Mouse (Mus musculus) adrenal gland, adult 2 months (tissue): ENCODE data around the gene Acsl6. TPM values are rescaled to one million over a fixed set of nuclear protein-coding genes. Genes with fewer than 3 reads are reported as not detected.

ENCODE experiments used
- DNase-seq: peaks from one replicate; pipeline ENCODE4 v3.0.0; 2021
- polyA plus RNA-seq: library from polyadenylated mRNA; depleted of rRNA; stranded (reverse); fragments of >200 nt; gene quantifications from 2 replicates; pipeline ENCODE4 v1.2.3, GENCODE M21; 2012
- total RNA-seq, 2 experiments: library from RNA; stranded (reverse); gene quantifications; 2 replicates each; pipeline ENCODE4 v1.2.3; 2021

Gene Acsl6
- total and polyA plus RNA-seq, 3 experiments, result 1.9 to 5.2 (median 4.9) TPM

DNA sequence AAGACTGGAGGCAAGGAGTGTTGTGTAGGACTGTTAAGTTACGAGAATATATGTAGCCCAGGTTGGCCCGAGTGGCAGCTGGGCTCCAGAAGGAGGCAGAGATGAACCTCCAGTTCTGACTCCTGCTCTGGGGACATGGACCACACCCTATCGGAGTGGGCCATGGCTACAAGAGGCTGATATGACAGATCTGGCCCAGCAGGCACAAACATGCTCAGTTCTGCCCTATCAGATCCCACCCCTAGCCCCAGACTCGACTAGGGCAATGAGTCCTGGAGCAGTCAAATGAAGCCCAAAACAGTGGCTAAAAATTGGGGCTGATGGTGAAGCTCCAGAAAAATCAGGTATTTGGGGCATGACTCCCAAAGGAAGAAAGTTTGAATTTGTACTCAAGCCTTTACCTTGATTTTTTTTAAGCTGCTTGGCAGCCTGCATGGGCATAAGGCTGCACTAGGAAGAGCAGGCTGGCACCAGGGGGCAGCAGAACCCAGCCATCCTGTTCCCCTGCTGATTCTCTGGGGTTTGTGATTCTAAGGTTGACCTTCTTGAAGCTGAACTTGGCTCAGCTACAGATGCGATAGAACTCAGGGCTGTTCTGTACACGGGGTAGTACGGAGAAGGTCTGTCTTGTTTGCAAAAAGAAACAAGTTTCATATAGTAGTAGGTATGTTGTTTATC lies 3.7 kb downstream of the Acsl6 start:
- DNase-seq, result peak; percentile 83

DNA sequence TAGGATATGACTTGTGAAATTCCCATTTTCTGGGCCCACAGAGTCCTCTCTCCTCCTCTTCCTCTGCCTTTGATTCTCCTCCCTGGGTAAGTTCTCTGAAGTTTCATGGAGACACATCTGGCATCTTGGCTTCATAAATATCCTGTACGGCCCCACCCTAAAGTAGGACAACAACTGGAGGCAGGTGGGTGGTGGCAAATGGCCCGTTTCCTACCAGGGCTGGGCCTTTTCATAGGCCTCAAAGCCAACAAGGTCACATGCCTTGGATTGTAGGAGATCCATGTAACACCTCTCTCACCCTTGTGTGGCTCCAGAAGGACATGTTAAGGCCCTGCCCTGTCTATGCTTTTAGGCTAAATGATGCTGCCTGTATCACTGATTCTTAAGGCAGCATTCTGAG lies 7.0 kb downstream of the Acsl6 start:
- DNase-seq, result no peak

DNA sequence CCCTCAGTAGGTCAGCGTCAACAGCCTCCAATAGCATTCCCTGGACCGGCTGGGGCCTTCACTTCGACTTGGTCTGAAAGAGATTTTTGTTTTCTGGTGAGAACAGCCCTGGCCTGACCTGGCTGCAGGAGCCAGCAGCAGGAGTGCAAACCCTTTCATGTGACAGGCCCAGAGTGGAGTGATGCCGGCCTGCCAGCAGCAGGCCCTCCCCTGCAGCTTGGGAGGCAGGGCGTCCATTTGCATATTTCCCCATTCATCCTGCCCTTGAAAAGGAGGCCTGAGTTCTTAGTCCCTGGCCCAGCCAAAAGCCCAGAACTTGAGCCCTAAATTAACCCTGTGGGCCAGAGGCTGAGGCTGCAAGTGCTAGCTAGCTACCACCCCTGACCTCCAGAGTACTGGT lies 8.4 kb downstream of the Acsl6 start:
- DNase-seq, result peak; percentile 82

DNA sequence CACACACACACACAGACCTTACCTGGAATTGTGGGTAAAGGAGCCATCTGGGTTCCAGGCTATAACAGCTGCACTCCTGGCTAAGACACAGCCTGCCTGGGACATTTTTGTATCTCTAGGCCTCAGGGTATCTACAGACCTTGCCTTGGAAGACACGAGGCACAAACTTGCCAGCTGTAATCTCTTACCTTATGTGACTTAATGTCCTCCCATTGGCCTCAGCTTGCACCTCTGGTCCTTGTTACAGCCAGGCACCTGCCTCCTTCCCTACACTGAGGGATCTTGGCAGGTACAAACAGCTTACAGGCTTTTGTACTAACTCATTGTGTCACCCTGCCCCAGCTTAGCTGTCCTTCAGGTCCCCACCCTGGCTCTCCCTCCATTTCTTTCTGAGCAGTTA lies 9.0 kb downstream of the Acsl6 start:
- no peak for DNase-seq

DNA sequence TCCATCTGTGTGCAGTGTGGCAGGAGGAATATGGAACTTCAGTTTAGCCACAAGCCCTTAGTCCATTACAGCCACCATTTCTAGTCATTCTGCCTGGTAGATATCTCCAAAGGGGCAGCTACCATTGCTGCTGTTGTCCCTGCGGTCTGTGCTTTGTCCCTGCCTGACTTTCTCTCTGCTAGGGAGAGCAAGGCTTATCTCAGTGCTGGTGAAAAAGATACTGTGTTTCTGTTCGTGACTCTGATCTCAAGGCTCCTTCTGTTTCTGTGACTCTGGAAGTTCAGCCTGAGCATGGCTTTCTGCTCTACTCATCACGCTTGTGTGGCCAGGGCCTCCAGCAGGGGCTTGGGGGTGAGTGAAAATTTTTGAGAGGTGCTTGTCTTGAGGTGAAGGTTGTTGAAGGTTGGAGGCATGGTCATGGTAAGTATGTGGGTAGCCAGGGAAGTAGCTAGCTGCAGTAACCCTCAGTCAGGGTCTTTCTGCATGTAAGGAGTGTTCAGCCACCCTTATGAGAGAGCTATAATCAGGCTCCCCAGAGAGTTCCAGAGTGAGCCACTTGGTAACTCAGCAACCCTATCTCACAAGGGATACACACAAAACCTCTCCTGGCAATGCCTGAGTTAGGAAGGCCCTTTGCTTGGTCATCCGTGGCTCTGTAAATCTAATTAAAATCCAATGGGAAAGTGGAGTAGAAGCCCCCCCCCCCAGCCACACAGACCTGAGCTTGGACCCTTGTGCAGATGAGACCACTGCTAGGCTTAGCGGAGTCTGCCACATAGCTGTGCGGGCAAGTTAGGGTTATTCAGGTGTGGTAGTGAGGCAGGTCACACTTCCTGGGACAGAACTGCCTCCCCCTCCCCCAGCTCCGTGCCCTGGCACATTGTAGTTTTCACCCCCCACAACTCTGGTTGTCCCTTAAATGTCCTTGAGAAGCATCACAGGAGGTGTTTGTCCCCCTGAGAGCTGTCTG lies 10.1 kb downstream of the Acsl6 start:
- no peak for DNase-seq

DNA sequence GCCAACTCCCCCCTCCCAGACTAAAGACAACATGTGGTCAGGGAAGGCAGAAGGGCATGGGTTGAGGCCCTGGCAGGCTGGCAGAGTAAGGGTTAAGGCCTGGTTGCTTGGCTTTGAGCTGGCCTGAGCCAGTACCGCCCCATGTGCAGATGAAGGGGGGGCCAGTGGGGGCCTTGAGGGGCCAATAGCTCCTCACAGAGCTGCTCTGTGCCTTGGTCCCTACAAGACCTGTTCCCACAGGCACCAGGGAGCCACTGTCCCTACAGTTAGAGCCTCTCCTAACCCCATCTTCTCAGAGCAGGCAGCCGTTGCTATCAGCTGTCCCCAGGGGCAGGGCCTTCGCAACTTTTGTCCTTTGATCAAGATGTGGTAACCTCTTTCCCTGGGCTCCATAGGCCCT lies 11.1 kb downstream of the Acsl6 start:
- peak; percentile 21 for DNase-seq

DNA sequence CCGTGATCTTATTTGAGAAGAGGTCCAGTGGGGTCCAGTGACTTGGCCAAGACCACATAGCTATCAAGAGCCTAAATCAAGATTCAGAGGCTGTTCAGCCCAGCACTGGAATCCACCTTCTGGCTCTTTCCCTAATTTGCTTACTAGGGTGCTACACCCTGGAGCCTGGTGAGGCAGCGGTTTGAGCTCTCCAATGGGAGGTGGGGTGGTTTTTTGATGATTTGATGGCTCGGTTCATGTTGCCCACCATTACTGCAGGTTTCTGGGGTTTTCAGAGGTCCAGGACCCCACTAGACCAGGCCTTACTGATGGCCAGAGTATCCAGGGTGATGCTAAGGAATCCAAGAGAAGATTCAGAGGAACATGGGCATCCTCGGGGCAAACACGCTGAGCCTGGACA lies 11.7 kb downstream of the Acsl6 start:
- no peak for DNase-seq

DNA sequence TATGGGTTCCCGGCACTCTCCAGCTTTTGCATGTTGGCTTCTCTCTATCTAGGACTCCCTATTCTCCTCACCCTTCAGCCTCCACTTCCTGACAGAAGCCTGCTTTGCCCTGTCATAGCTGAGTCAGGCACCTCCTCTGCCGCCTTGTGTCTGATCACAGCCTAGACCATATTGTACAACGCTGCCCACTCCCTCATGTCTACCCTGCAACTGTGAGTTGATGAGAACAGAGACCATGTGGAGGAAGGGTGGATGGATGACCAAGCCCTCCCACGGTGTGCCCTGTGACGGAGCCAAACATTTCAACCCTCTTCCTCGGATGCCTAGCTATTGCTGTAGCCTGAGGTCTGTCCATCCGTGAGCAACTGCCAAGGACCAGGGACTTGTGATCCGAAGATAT lies 13.8 kb downstream of the Acsl6 start:
- no peak for DNase-seq

DNA sequence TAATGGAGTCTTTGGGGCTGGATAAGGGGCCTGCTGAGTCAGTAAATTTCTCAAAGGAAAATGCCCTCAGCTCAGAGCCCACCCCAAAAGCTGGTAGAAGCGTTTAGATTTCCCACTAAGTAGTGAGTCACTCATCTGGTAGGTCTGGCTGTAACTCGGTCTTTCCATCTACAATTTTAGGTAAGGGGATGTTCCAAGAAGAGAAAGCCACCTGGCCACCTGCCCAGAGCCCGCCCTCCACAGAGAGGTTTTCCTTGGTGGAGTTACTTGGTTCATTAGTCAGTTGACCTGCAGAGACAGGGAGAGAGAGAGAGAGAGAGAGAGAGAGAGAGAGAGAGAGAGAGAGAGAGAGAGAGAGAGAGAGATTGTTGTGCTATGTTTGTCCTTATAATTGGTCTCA lies 14.2 kb downstream of the Acsl6 start:
- DNase-seq, result no peak

DNA sequence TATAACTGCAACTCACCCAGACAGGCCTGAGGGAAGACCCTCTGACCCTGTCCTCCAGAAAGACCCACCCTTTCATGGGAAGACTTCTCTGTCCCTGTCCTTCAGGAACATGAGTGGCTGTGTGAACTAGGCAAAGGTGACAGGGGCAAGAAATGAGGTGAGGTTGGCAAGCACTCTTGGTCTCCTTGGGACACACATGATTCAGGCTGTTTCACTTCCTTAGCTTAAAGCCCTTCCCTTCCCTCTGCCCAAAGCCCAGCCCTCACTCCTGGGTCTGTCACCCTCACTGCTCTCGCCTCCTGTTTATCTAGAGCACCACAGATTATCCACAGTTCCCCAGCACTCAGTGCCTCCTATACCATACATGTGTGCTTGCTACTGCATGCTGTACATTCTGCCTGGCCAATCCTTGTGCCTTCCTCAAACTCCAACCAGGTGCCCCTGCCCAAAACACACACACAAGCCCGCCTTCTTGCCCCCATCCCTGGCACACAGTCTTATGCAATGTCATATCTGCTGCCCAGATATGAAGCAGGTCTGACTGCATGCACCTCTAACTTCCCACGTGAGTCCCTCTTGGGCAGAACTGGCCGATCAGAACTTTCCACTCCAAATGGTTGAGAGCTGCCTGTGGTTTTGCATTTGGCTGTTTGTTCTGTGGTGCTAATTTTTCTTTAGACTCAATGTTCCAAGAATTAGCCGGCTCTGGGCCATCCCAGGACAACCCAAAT lies 18.4 kb downstream of the Acsl6 start:
- no peak for DNase-seq

DNA sequence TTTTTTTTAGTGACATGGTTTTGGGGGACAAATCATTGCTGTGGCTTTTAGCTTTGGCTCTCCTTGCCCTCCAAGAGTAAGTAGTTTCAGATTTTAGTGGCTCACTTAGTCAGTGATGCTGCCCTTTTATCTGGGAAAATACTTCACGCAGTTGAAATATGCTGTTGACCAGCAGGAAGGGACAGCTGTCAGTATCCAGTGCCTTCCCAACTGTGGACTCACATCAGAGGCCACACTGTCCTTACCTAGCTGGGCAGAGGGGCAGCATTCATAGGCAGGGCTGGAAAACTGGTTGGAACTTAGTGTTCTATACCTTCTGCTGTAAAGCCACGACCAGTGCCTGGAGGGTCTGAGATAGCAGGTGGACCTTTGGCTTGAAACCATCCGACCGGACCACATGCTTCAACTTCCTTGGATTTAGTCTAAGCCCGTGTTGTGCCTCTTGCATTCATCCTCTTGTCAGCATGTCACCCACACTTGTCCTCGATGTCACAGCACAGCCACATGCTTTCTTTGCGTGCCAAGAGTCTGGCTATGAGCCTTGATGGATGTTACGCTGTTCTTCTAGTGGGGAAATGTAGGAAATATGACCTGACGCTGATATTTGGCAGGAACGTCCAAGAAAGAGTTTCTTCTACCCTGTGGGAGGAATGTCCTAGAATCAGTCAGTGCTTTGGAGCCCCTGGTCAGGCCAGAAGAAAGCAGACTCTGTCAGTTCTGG lies 28.0 kb downstream of the Acsl6 start:
- DNase-seq, result no peak

DNA sequence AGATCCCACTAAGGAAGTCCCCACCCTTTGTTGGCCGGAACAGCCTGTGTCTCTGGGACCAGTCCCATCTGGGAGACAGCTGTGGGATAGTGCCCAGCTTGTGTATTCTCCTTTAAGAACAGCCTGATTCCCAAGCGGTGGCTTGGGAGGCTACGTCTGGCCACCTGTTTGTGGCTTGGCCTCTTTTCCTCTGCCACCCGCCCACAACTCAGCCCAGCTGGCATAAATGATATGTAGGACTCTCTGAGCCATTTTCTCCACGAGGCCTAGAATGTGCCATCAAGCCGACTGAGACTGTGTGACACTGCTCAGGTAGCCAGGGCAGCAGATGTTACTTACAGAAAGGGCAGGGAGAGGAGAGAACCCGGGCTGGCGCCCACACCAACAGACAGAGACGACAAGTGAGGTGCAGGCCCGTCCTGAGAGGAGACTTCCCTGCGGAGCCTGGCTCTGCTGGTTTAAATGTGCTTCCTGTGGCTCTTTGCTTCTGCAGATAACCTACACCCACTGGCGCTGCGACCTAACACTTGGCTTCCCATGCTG lies 32.6 kb downstream of the Acsl6 start:
- DNase-seq, result no peak

DNA sequence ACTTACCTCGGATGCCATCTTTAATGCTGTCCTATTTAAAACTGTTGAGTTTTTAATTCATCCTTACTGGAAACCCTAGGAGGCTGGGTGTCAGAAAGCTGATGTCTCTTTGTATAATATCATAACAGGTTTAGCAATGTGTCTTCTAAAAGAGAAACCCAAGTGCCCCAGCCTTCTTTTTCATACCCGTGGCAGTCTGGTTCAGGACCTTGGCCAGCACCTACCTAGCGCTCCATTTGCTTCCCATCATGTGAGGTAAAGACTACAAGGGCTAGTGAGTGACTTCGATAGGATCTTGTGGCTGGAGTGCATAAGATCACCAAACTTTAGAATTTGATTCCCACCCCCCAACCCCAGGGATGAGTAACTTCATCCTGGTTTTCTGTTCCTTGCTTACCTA lies 40.1 kb downstream of the Acsl6 start:
- no peak for DNase-seq

DNA sequence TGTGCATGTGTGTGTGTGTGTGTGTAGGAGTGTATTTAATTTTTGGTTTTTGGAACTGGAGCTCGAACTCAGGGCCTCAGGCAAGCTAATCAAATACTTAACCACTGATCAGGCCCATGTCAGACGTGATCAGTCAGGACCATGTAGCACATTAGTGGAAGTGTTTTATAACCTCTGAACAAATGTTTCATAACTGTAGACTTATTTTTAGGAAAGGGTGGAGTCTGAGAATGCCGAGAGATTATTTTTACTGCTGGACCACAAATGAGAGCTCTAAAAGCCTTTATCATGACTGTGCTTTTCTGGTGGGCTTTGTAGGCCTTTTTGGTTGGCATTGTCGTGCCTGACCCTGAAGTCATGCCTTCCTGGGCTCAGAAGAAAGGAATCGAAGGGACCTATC lies 48.1 kb downstream of the Acsl6 start:
- no peak for DNase-seq

DNA sequence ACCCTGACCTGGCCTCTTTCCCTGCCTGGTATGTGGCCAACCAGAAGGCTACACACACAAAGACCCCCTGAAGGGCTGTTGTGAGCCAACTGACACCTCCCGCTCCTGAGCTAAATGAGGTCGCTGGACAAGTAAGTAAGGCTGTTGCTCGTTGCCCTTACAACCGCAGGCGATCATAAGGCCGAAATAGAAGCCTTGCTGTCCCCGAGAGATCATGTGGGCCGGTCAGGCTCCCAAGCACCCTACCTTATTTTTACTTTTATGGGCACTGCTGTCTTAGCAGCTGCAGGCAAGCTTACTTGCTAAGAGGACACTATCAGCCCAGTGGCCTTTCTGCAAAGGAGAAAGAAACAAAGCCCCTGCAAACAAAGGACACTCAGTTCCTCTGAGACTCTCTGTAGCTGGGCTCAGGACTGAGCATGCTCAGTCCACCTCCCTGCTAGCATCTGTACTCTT lies 49.6 kb downstream of the Acsl6 start:
- no peak for DNase-seq

DNA sequence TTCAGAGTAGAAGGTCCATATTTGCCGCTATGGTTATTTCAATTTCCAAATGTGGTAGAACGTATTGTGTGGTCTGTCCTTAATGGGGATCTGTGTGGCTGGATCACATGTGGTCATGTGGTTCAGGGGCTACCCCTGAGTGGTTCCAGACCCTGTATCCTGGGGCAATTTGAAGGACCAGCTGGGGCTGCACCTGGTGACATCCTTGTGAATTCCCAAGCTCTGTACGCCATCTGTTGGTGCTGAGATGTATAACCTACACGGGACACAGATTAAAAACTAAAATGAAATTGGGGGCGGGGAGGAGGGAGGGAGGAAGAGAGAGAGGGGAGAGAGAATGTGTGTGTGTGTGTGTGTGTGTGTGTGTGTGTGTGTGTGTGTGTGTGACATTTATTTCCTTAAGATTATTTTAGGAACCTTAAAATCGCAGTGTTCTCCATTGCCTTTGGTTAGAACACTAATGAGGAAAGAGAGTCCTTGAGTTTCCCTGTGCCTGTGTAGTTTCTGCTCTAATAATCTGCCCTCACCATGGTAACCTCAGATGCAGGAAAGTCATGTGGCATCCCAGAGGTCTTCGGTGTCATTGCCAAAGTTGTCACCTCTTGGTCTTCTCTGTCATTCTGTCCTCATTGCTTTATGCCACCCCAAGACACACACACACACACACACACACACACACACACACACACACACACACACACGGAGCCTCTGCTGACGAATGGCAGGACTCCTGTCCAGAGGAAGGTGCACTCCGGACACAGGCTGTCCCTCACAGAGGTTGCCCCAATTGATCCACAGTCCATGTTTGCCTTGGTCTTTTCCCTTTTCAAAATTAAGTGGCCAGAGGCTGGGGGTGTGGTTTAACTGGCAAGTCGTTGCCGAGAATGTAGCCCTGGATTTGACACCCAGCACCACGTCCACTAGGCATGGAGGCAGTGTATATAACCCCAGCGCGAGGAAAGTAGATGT lies 51.3 kb downstream of the Acsl6 start:
- DNase-seq, result peak; percentile 17

DNA sequence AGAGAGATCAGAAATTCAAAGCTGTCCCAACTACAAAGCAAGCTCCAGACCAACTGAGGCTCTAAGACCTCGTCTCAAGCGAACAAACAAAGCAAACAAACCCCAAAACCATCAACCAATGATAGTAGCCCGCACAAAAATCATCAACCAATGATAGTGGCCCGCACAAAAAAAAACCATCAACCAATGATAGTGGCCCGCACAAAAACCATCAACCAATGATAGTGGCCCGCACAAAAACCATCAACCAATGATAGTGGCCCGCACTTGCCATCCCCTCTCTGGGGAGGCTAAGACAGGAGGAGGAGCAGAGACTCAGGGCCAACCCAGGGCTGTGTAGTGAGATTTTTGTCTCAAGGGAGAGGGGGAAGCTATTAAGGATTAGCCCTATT lies 52.0 kb downstream of the Acsl6 start:
- DNase-seq, result no peak

DNA sequence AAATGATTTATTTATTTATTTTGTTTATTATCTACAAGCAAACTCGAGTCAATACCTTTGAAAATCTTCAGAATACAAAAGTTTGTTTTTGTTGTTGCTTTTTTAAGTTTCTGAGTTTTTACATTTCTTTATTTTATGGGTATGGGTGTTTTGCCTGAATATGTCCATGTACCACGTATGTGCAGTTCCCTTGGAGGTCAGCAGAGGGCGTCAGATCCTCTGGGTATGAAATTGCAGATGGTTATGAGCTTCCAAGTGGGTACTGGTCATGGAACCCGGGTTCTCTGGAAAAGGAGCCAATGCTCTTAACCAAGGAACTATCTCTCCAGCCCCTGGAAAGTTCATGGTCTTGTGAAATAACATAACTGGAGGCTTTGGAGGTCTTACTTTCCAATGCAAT lies 53.1 kb downstream of the Acsl6 start:
- DNase-seq, result peak; percentile 10

DNA sequence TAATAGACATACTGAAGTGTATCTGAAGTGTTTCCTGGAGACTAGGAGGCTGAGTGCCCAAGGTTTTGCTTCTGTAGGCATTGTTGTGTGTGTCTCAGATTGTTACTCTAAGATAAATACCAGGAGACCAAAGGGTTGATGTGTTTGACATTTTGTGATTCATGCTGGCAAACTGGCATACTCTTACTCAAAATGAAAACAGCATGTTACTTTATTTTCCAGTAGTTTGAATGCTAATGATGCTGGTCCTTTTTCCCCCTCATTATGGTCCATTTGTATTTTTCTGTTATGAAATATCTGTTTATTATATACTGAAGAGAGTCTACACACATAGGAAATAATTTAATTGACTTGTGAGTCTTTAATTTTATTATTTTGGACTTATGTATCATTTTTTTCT lies 69.0 kb downstream of the Acsl6 start:
- no peak for DNase-seq

DNA sequence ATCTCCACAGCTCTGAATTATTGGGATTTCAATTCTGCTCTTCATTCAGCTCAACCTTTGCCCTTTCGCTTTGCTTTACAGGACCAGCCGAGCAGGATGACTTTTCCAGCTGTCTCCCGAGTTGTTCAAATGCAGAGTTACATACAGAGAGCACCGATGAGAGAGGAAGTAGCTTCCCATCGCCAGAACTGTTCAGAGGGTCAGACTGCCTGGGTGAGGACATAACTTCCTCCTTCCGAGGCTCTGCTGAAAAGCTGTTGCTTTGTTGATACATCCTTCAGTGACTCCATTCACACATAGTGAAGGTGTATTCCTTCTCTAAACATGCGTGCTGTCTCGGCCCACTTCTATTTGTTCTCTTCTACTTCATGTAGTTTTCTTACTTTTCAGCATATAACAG lies 86.8 kb downstream of the Acsl6 start:
- DNase-seq, result no peak

DNA sequence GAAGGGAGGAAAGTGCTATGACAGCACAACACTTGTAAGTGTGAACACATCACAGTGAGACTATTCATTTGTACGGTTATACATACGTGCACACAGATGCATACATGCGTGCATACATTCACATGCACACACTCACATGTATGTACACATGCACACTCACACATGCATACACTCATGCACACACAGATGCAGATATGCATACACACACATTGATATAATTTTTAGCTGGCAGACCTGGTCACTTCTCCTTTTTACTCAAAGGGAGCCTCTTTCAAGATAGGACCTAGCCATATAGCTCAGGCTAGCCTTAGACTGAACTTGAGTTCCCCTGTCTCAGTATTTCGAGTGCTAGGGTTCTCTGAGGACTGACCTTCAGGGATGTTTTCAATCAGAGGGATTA lies 87.7 kb downstream of the Acsl6 start:
- no peak for DNase-seq
